8 mouse cellular contexts compared by ENCODE assay signal in genomic region chr6:98105280-98106090, GRCm38 (mm10).
DNase-seq lines count a peak whose midpoint lies in the region; ATAC-seq and TF ChIP-seq lines count a peak whose summit lies in the region.

No protein-coding gene starts in this region.

- H3K4me3 ChIP-seq in hindbrain, embryonic 12.5 days = no peak overlapping the region
- H3K4me3 ChIP-seq in lung, postnatal 0 days (ENCODE audit: low read depth, low read length) = peak overlapping the region; percentile 38

- no peaks in the 10 kb centered on the region for H3K27me3 ChIP-seq in hindbrain, embryonic 12.5 days
- no peaks in the 10 kb centered on the region for H3K27me3 ChIP-seq in lung, postnatal 0 days (replicated peaks; ENCODE audit: insufficient read depth, low read length)

- peak overlapping the region; percentile 30 for H3K4me2 ChIP-seq in hindbrain, embryonic 12.5 days (replicated peaks)
- H3K4me2 ChIP-seq in lung, postnatal 0 days (replicated peaks; ENCODE audit: low read depth, low read length) = peak overlapping the region; percentile 56

- no peak for TF ChIP-seq EP300 in lung, postnatal 0 days (IDR thresholded peaks at IDR 0.05)

- peaks cover 6% of the 10 kb centered on the region for H3K4me1 ChIP-seq in hindbrain, embryonic 12.5 days
- H3K4me1 ChIP-seq in lung, postnatal 0 days (ENCODE audit: insufficient read depth, low read depth, low read length) = no peaks in the 10 kb centered on the region

- 53% methylated on average over 18 of the region's 18 CpGs for WGBS in hindbrain, embryonic 12.5 days
- 27% methylated on average over 18 of the region's 18 CpGs for WGBS in lung, postnatal 0 days

- no peak overlapping the region for H3K9ac ChIP-seq in hindbrain, embryonic 12.5 days
- no peak overlapping the region for H3K9ac ChIP-seq in lung, postnatal 0 days (replicated peaks; ENCODE audit: low read depth)

- H3K27ac ChIP-seq in hindbrain, embryonic 12.5 days = no peak overlapping the region
- no peak overlapping the region for H3K27ac ChIP-seq in lung, postnatal 0 days (ENCODE audit: low read length)

- peak; percentile 77 for DNase-seq in Muller cell, postnatal 12 days (ENCODE audit: inconsistent ontology term)
- peak; percentile 61 for DNase-seq in cerebellum, adult 8-10 months
- peak; percentile 40 to 82 for DNase-seq in frontal cortex, postnatal 10 days (ENCODE audit: low spot score in 2 of 2)
- peak; percentile 92 for DNase-seq in layer of hippocampus, postnatal 10 days (ENCODE audit: low spot score in 2 of 2)
- DNase-seq in lung, postnatal 0 days (ENCODE audit: low spot score) = peak; percentile 83
- DNase-seq in ovary, postnatal 10 days (ENCODE audit: low spot score) = peak; percentile 54
- peak; percentile 82 for DNase-seq in thymus, postnatal 0 days (ENCODE audit: low spot score)

- ATAC-seq in hindbrain, embryonic 12.5 days (ENCODE audit: low FRiP score) = no peak
- ATAC-seq in lung, postnatal 0 days = no peak

- peak; percentile 89 for TF ChIP-seq CTCF in lung, postnatal 0 days (IDR thresholded peaks at IDR 0.05)

- no peaks in the 10 kb centered on the region for H3K36me3 ChIP-seq in hindbrain, embryonic 12.5 days
- no peaks in the 10 kb centered on the region for H3K36me3 ChIP-seq in lung, postnatal 0 days (ENCODE audit: insufficient read depth, low read length)

- no peaks in the 10 kb centered on the region for H3K9me3 ChIP-seq in hindbrain, embryonic 12.5 days (replicated peaks)
- H3K9me3 ChIP-seq in lung, postnatal 0 days (ENCODE audit: low read length) = no peaks in the 10 kb centered on the region
